Mouse (Mus musculus): Measurements from ENCODE around the gene Ms4a4a.

Gene Ms4a4a

GRCm38 (mm10) chr19:11375273-11375672 is at the start of gene Ms4a4a:
Ms4a4a (plus strand) TSS chr19:11375523.
- in situ Hi-C loops (cut with MboI; ENCODE audit: unreplicated experiment in 2 of 2), result no loop called here

- in situ Hi-C loops (cut with MboI; ENCODE audit: unreplicated experiment in 2 of 2), result no loop called here
These were observed 39.4 kb upstream of the Ms4a4a start, which contains the start of gene Ms4a7 for GRCm38 (mm10) chr19:11335932-11336331. Ms4a7 (minus strand) TSS chr19:11336146.

GRCm38 (mm10) chr19:11343147-11343546 is 32.2 kb upstream of the Ms4a4a start:
- in situ Hi-C loops (cut with MboI; ENCODE audit: unreplicated experiment in 2 of 2), result no loop called here

- in situ Hi-C loops (cut with MboI; ENCODE audit: unreplicated experiment in 2 of 2), result no loop called here
These were observed 31.3 kb upstream of the Ms4a4a start for GRCm38 (mm10) chr19:11343992-11344391.

GRCm38 (mm10) chr19:11349698-11350481 is 25.4 kb upstream of the Ms4a4a start:
- in situ Hi-C loops (cut with MboI; ENCODE audit: unreplicated experiment in 2 of 2), result no loop called here

GRCm38 (mm10) chr19:11351878-11352277 is 23.4 kb upstream of the Ms4a4a start:
- in situ Hi-C loops (cut with MboI; ENCODE audit: unreplicated experiment in 2 of 2), result no loop called here

- in situ Hi-C loops (cut with MboI; ENCODE audit: unreplicated experiment in 2 of 2), result loop anchor here in 1 of 2 experiments (5.0 kb wide), 1 partner anchor 247 kb away; the partner anchor contains the start of gene Ms4a6d
These were observed 19.6 kb upstream of the Ms4a4a start for GRCm38 (mm10) chr19:11355730-11356129.

- in situ Hi-C loops (cut with MboI; ENCODE audit: unreplicated experiment in 2 of 2), result no loop called here
These were observed 15.2 kb upstream of the Ms4a4a start for GRCm38 (mm10) chr19:11360106-11360505.

- in situ Hi-C loops (cut with MboI; ENCODE audit: unreplicated experiment in 2 of 2), result no loop called here
These were observed 13.3 kb upstream of the Ms4a4a start for GRCm38 (mm10) chr19:11362002-11362401.

GRCm38 (mm10) chr19:11368310-11368709 is 7.0 kb upstream of the Ms4a4a start:
- in situ Hi-C loops (cut with MboI; ENCODE audit: unreplicated experiment in 2 of 2), result no loop called here

GRCm38 (mm10) chr19:11371181-11371580 is 4.1 kb upstream of the Ms4a4a start:
- in situ Hi-C loops (cut with MboI; ENCODE audit: unreplicated experiment in 2 of 2), result no loop called here

- in situ Hi-C loops (cut with MboI; ENCODE audit: unreplicated experiment in 2 of 2), result no loop called here
These were observed 1.1 kb downstream of the Ms4a4a start for GRCm38 (mm10) chr19:11376399-11376798.

GRCm38 (mm10) chr19:11387109-11387508 is 11.8 kb downstream of the Ms4a4a start:
- in situ Hi-C loops (cut with MboI; ENCODE audit: unreplicated experiment in 2 of 2), result no loop called here

- in situ Hi-C loops (cut with MboI; ENCODE audit: unreplicated experiment in 2 of 2), result no loop called here
These were observed 12.4 kb downstream of the Ms4a4a start for GRCm38 (mm10) chr19:11387685-11388084.

GRCm38 (mm10) chr19:11388949-11389348 is 13.6 kb downstream of the Ms4a4a start:
- in situ Hi-C loops (cut with MboI; ENCODE audit: unreplicated experiment in 2 of 2), result no loop called here

GRCm38 (mm10) chr19:11395769-11396168 is 20.4 kb downstream of the Ms4a4a start:
- in situ Hi-C loops (cut with MboI; ENCODE audit: unreplicated experiment in 2 of 2), result no loop called here

GRCm38 (mm10) chr19:11404527-11404926 is 29.2 kb downstream of the Ms4a4a start, which contains the start of gene Ms4a4c:
Ms4a4c (plus strand) TSS chr19:11404770.
- in situ Hi-C loops (cut with MboI; ENCODE audit: unreplicated experiment in 2 of 2), result no loop called here

- in situ Hi-C loops (cut with MboI; ENCODE audit: unreplicated experiment in 2 of 2), result no loop called here
These were observed 32.1 kb downstream of the Ms4a4a start for GRCm38 (mm10) chr19:11407428-11407827.

- in situ Hi-C loops (cut with MboI; ENCODE audit: unreplicated experiment in 2 of 2), result no loop called here
These were observed 33.3 kb downstream of the Ms4a4a start for GRCm38 (mm10) chr19:11408591-11408990.

- in situ Hi-C loops (cut with MboI; ENCODE audit: unreplicated experiment in 2 of 2), result no loop called here
These were observed 36.3 kb downstream of the Ms4a4a start for GRCm38 (mm10) chr19:11411640-11412039.

- in situ Hi-C loops (cut with MboI; ENCODE audit: unreplicated experiment in 2 of 2), result no loop called here
These were observed 38.8 kb downstream of the Ms4a4a start for GRCm38 (mm10) chr19:11414084-11414483.

GRCm38 (mm10) chr19:11415581-11415980 is 40.3 kb downstream of the Ms4a4a start:
- in situ Hi-C loops (cut with MboI; ENCODE audit: unreplicated experiment in 2 of 2), result no loop called here
